Mouse (Mus musculus) embryonic fibroblast, embryonic 13.5 days (primary cell): ENCODE data around the gene Zfpl1.

Source experiments
- CTCF ChIP-seq: IDR thresholded peaks from 2 replicates; pipeline ENCODE4 v1.5.1; 2011; ENCODE audit warnings: mild to moderate bottlenecking, control low read depth, low read length, moderate library complexity, borderline replicate concordance; ENCODE audit not compliant: insufficient read depth
- POLR2A ChIP-seq: IDR thresholded peaks from 2 replicates; pipeline ENCODE4 v1.6.1; 2011; ENCODE audit warnings: low read depth, mild to moderate bottlenecking, control low read depth, low read length, moderate library complexity

DNA sequence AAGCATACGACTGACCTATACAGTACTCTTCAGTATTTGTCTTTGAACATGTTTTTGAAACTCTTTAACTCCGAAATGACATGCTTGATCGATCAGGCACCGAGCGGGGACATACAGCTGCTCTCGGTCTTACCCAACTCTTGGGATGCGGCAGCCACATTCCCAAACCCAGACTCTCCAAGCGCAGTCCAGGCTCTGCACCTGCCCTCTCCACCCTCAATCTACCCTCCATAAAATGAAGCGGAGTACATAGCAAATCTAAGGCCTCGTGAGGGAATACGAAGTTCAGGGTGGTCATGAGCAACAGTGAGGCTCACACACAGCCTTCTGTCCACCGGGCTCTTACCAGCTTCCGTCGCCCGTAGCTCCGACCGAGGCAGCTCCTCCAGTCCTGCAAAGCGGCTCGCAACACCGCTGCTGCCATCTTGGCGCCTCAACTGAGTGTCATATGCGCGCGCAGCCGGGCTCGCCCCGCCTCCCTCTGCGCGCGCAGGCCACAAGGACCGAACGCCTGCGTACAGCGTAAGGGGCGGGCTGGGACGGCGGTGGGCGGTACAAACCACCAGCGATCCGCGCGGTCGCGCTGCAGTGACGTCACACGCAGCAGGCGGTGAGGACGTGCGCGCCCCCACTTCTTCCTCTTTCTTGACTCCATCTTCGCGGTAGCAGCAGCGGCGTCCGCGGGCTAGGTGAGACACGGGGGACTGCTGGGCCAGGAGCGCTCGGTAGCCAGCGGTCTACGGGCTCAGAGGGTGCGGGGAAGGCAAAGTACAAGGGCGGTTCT lies 27.3 kb downstream of the Zfpl1 start, which contains the start of the genes Mrpl49 and Fau:
- TF ChIP-seq CTCF (no peak), POLR2A (peak; percentile 94)
